Mouse (Mus musculus): ENCODE measurements at regions not wholly inside any gene's neighbourhood (a gene's known extent, or its start where the extent isn't known, plus 50 kb on each side); places are given as distances from the start of the nearest gene placed in this dataset.

- no peaks in the 10 kb centered on the region for H3K27me3 ChIP-seq (ENCODE audit: insufficient read depth, low read length)
- no peaks in the 10 kb centered on the region for H3K4me1 ChIP-seq (ENCODE audit: insufficient read depth, low read depth, low read length)
- peaks cover 44% of the 10 kb centered on the region for H3K9me3 ChIP-seq (replicated peaks)
- H3K36me3 ChIP-seq (replicated peaks): no peaks in the 10 kb centered on the region
- ATAC-seq (ENCODE audit: extremely low read depth, insufficient number of reproducible peaks, low FRiP score, poor library complexity, severe bottlenecking) (no peak), DNase-seq (ENCODE audit: low spot score) (no peak)
- no peak overlapping the region for H3K4me3 ChIP-seq (ENCODE audit: low read depth, low read length)
- TF ChIP-seq CTCF (IDR thresholded peaks at IDR 0.05; ENCODE audit: low read depth, low read length): no peak
- TF ChIP-seq GATA1 (IDR thresholded peaks at IDR 0.05; ENCODE audit: borderline replicate concordance, low read length): no peak
- TF ChIP-seq GATA2 (IDR thresholded peaks at IDR 0.05; ENCODE audit: borderline replicate concordance, low read depth, low read length): no peak
- TF ChIP-seq POLR2AphosphoS5 (IDR thresholded peaks at IDR 0.05; ENCODE audit: insufficient replicate concordance, low read depth, low read length): no peak
- no peak for TF ChIP-seq TAL1 (conservative IDR thresholded peaks at IDR 0.05; ENCODE audit: low read depth, low read length)
These were observed 147.8 kb upstream of the Tox3 start for GRCm38 (mm10) chr8:90495943-90496371.

- H3K4me3 ChIP-seq (ENCODE audit: low read depth, low read length): no peak overlapping the region
- H3K27me3 ChIP-seq (ENCODE audit: insufficient read depth, low read length): no peaks in the 10 kb centered on the region
- no peaks in the 10 kb centered on the region for H3K4me1 ChIP-seq (ENCODE audit: insufficient read depth, low read depth, low read length)
- no peak for ATAC-seq (ENCODE audit: extremely low read depth, insufficient number of reproducible peaks, low FRiP score, poor library complexity, severe bottlenecking)
- TF ChIP-seq POLR2AphosphoS5 (IDR thresholded peaks at IDR 0.05; ENCODE audit: insufficient replicate concordance, low read depth, low read length) (no peak), GATA1 (IDR thresholded peaks at IDR 0.05; ENCODE audit: borderline replicate concordance, low read length) (no peak), CTCF (IDR thresholded peaks at IDR 0.05; ENCODE audit: low read depth, low read length) (no peak), TAL1 (conservative IDR thresholded peaks at IDR 0.05; ENCODE audit: low read depth, low read length) (no peak), GATA2 (IDR thresholded peaks at IDR 0.05; ENCODE audit: borderline replicate concordance, low read depth, low read length) (no peak)
- H3K36me3 ChIP-seq (replicated peaks): no peaks in the 10 kb centered on the region
- DNase-seq (ENCODE audit: low spot score): no peak
- H3K9me3 ChIP-seq (replicated peaks): peaks cover 56% of the 10 kb centered on the region
These were observed 144.5 kb upstream of the Tox3 start for GRCm38 (mm10) chr8:90492521-90493225.

GRCm38 (mm10) chr8:90491691-90492090 is 143.5 kb upstream of the Tox3 start:
- DNase-seq (ENCODE audit: low spot score): no peak
- no peaks in the 10 kb centered on the region for H3K27me3 ChIP-seq (ENCODE audit: insufficient read depth, low read length)

GRCm38 (mm10) chr8:90490734-90491441 is 142.7 kb upstream of the Tox3 start:
- Histone ChIP-seq H3K4me3 (ENCODE audit: low read depth, low read length) (no peak overlapping the region), H3K27me3 (ENCODE audit: insufficient read depth, low read length) (no peaks in the 10 kb centered on the region), H3K36me3 (replicated peaks) (no peaks in the 10 kb centered on the region), H3K4me1 (ENCODE audit: insufficient read depth, low read depth, low read length) (no peaks in the 10 kb centered on the region), H3K9me3 (replicated peaks) (peaks cover 59% of the 10 kb centered on the region)
- no peak for DNase-seq (ENCODE audit: low spot score)
- ATAC-seq (ENCODE audit: extremely low read depth, insufficient number of reproducible peaks, low FRiP score, poor library complexity, severe bottlenecking): no peak
- TF ChIP-seq CTCF (IDR thresholded peaks at IDR 0.05; ENCODE audit: low read depth, low read length): no peak

More at GRCm38 (mm10) chr8:90491691-90492090, 143.5 kb upstream of the Tox3 start:
- H3K4me3 ChIP-seq (ENCODE audit: low read depth, low read length): no peak overlapping the region
- no peak for TF ChIP-seq GATA1 (IDR thresholded peaks at IDR 0.05; ENCODE audit: borderline replicate concordance, low read length)
- no peak for TF ChIP-seq CTCF (IDR thresholded peaks at IDR 0.05; ENCODE audit: low read depth, low read length)
- no peak for TF ChIP-seq POLR2AphosphoS5 (IDR thresholded peaks at IDR 0.05; ENCODE audit: insufficient replicate concordance, low read depth, low read length)
- TF ChIP-seq TAL1 (conservative IDR thresholded peaks at IDR 0.05; ENCODE audit: low read depth, low read length): no peak
- no peak for TF ChIP-seq GATA2 (IDR thresholded peaks at IDR 0.05; ENCODE audit: borderline replicate concordance, low read depth, low read length)
- H3K4me1 ChIP-seq (ENCODE audit: insufficient read depth, low read depth, low read length): no peaks in the 10 kb centered on the region
- no peaks in the 10 kb centered on the region for H3K36me3 ChIP-seq (replicated peaks)
- ATAC-seq (ENCODE audit: extremely low read depth, insufficient number of reproducible peaks, low FRiP score, poor library complexity, severe bottlenecking): no peak
- H3K9me3 ChIP-seq (replicated peaks): peaks cover 54% of the 10 kb centered on the region

GRCm38 (mm10) chr8:90486556-90486955 is 138.4 kb upstream of the Tox3 start:
- Histone ChIP-seq H3K4me3 (ENCODE audit: low read depth, low read length) (no peak overlapping the region), H3K4me1 (ENCODE audit: insufficient read depth, low read depth, low read length) (no peaks in the 10 kb centered on the region), H3K9me3 (replicated peaks) (peaks cover 41% of the 10 kb centered on the region), H3K36me3 (replicated peaks) (no peaks in the 10 kb centered on the region), H3K27me3 (ENCODE audit: insufficient read depth, low read length) (no peaks in the 10 kb centered on the region)
- ATAC-seq (ENCODE audit: extremely low read depth, insufficient number of reproducible peaks, low FRiP score, poor library complexity, severe bottlenecking) (no peak), DNase-seq (ENCODE audit: low spot score) (no peak)
- TF ChIP-seq GATA1 (IDR thresholded peaks at IDR 0.05; ENCODE audit: borderline replicate concordance, low read length) (no peak), TAL1 (conservative IDR thresholded peaks at IDR 0.05; ENCODE audit: low read depth, low read length) (no peak), CTCF (IDR thresholded peaks at IDR 0.05; ENCODE audit: low read depth, low read length) (no peak), GATA2 (IDR thresholded peaks at IDR 0.05; ENCODE audit: borderline replicate concordance, low read depth, low read length) (no peak), POLR2AphosphoS5 (IDR thresholded peaks at IDR 0.05; ENCODE audit: insufficient replicate concordance, low read depth, low read length) (no peak)

GRCm38 (mm10) chr8:90478149-90478548 is 130.0 kb upstream of the Tox3 start:
- H3K27me3 ChIP-seq (ENCODE audit: insufficient read depth, low read length): no peaks in the 10 kb centered on the region
- no peak for DNase-seq (ENCODE audit: low spot score)
- H3K36me3 ChIP-seq (replicated peaks): no peaks in the 10 kb centered on the region
- TF ChIP-seq CTCF (IDR thresholded peaks at IDR 0.05; ENCODE audit: low read depth, low read length) (no peak), GATA1 (IDR thresholded peaks at IDR 0.05; ENCODE audit: borderline replicate concordance, low read length) (no peak), POLR2AphosphoS5 (IDR thresholded peaks at IDR 0.05; ENCODE audit: insufficient replicate concordance, low read depth, low read length) (no peak), GATA2 (IDR thresholded peaks at IDR 0.05; ENCODE audit: borderline replicate concordance, low read depth, low read length) (no peak), TAL1 (conservative IDR thresholded peaks at IDR 0.05; ENCODE audit: low read depth, low read length) (no peak)
- H3K9me3 ChIP-seq (replicated peaks): peaks cover 15% of the 10 kb centered on the region
- no peak overlapping the region for H3K4me3 ChIP-seq (ENCODE audit: low read depth, low read length)
- ATAC-seq (ENCODE audit: extremely low read depth, insufficient number of reproducible peaks, low FRiP score, poor library complexity, severe bottlenecking): no peak
- no peaks in the 10 kb centered on the region for H3K4me1 ChIP-seq (ENCODE audit: insufficient read depth, low read depth, low read length)
